Mouse (Mus musculus) embryonic facial prominence, embryonic 11.5 days (tissue): ENCODE measurements around the gene Pisd. TPM values are rescaled to one million over a fixed set of nuclear protein-coding genes. Genes with fewer than 3 reads are reported as not detected.
"Not testable (repeated sequence)": the region's sequence is repeated elsewhere in the genome, so short reads cannot be mapped to it uniquely, and the experiment has no call there.

Source experiments
- ATAC-seq: fragments of 200-750 bp; cut with Nextera tagmentation; replicated peaks from 2 replicates; pipeline ENCODE4 v1.8.0; 2017; ENCODE audit warnings: low read depth; ENCODE audit not compliant: insufficient number of reproducible peaks, low FRiP score, low TSS enrichment
- DNase-seq: peaks from one replicate; pipeline ENCODE4 v3.0.0-alpha.2; 2015; ENCODE audit warnings: low spot score
- H3K27ac ChIP-seq: fragments of 300-500 bp; sonication (generic); replicated peaks from 2 replicates; pipeline ENCODE4 v1.5.1; 2014; ENCODE audit warnings: mild to moderate bottlenecking, low read depth, low read length, control low read depth
- H3K27me3 ChIP-seq: fragments of 300-500 bp; sonication (generic); 2 replicates; pipeline ENCODE4 v1.6.1; 2014; ENCODE audit warnings: mild to moderate bottlenecking, low read length, moderate library complexity, mixed read lengths; ENCODE audit not compliant: control insufficient read depth, insufficient read depth
- H3K36me3 ChIP-seq: fragments of 300-500 bp; sonication (generic); replicated peaks from 2 replicates; pipeline ENCODE4 v1.6.1; 2014; ENCODE audit warnings: low read depth, mild to moderate bottlenecking, low read length, moderate library complexity, mixed read lengths; ENCODE audit not compliant: control insufficient read depth, insufficient read depth
- H3K4me1 ChIP-seq: fragments of 300-500 bp; sonication (generic); 2 replicates; pipeline ENCODE4 v1.6.1; 2014; ENCODE audit warnings: low read length, mixed read lengths; ENCODE audit not compliant: control insufficient read depth, insufficient read depth
- H3K4me2 ChIP-seq: fragments of 300-500 bp; sonication (generic); 2 replicates; pipeline ENCODE4 v1.6.1; 2014; ENCODE audit warnings: low read depth, mild to moderate bottlenecking, control low read depth, low read length, moderate library complexity
- H3K4me3 ChIP-seq: fragments of 300-500 bp; sonication (generic); 2 replicates; pipeline ENCODE4 v1.5.1; 2014; ENCODE audit warnings: low read depth, low read length, control low read depth
- H3K9ac ChIP-seq: fragments of 300-500 bp; sonication (generic); replicated peaks from 2 replicates; pipeline ENCODE4 v1.6.1; 2014; ENCODE audit warnings: mild to moderate bottlenecking, control low read depth, low read length
- H3K9me3 ChIP-seq: fragments of 300-500 bp; sonication (generic); replicated peaks from 2 replicates; pipeline ENCODE4 v1.6.1; 2016; ENCODE audit warnings: mild to moderate bottlenecking, low read length, inconsistent platforms, mixed read lengths; ENCODE audit not compliant: control insufficient read depth
- WGBS: fragments of 180-500 bp; shearing (Covaris S2); extraction: QIAGEN DNeasy Blood & Tissue Kit; methylation state at CpG from one replicate; pipeline ENCODE4 v1.1.7; 2014; 5-methylcytosine and 5-hydroxymethylcytosine counted together
- polyA plus RNA-seq: library from polyadenylated mRNA; unstranded; fragments of >200 nt; fragmentation: Nextera tagmentation; extraction: Ambion mirVana; gene quantifications from 2 replicates; pipeline ENCODE4 v1.2.1, GENCODE M21; 2014

Pisd gene
- polyA plus RNA-seq, 1 experiment from 2014 or later: 58.9 TPM

DNA sequence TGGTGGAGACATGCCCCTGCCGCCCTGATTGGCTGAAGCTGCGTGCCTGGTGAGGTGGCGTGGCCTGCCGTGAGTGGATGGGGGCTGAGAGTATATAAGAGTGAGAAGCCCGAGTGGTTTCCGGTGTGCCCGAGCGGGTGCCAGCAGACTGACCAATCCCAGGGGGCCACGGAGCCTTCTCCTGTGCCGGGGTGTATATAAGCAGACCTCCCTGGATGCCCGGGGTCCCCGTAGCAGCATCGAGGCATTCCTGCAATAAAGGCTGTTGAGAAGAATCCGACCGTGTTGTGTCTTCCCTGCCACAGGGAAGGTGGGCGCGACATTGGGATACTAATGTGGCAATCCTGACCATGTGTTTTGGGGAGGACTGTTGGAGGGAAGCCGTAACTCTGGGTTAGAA, 25.1 kb downstream of the Pisd start:
- H3K9ac ChIP-seq, H3K36me3 ChIP-seq, H3K4me3 ChIP-seq, H3K27me3 ChIP-seq, H3K27ac ChIP-seq, DNase-seq, H3K4me1 ChIP-seq, H3K9me3 ChIP-seq, H3K4me2 ChIP-seq, ATAC-seq: not testable (repeated sequence)
- WGBS: 89% methylated on average over 15 of the region's 18 CpGs

DNA sequence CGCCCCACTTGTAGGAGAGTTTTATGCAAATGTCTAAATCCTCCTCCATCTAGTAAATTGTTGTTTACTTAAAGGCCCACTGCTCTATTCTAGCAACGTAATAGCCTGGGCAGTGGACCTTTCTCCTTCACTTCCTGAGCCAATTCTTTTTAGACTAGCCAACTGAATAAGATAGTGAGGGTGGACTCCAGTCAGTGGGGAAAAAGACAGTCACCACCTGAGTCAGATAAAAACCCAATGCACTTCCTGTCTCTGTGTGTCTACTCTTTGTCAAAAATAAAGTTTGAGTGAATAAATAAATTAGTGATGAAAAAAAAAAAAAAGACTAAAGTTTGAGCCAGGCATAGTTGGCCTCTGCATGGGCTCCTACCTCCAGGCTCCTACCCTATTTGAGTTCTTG, 25.8 kb downstream of the Pisd start:
- 84% methylated on average over 2 of the region's 2 CpGs for WGBS
- ATAC-seq (no peak), DNase-seq (no peak)
- Histone ChIP-seq H3K27ac (no peak overlapping the region), H3K36me3 (no peaks in the 10 kb centered on the region), H3K4me2 (no peak overlapping the region), H3K27me3 (no peaks in the 10 kb centered on the region), H3K4me1 (no peaks in the 10 kb centered on the region), H3K9ac (no peak overlapping the region), H3K9me3 (no peaks in the 10 kb centered on the region), H3K4me3 (no peak overlapping the region)

DNA sequence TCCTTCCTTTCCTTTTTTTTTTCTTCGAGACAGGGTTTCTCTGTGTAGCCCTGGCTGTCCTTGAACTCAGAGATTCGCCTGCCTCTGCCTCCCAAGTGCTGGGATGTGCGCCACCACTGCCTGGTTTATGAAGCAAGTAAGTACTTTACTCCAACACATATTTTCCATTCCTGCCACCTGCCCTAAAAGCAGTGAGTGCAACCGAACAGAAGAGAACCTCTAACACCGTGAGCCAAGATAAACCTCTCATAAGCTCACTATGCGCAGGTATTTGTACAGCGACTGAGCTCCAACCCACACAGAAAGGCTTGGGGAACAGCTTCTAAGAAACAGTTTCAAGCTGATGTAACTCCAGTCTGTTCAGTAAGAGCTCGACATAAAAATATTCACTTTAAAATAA, 29.3 kb downstream of the Pisd start:
- H3K4me2 ChIP-seq: no peak overlapping the region
- H3K9me3 ChIP-seq: no peaks in the 10 kb centered on the region
- no peak overlapping the region for H3K4me3 ChIP-seq
- no peak overlapping the region for H3K9ac ChIP-seq
- no peaks in the 10 kb centered on the region for H3K4me1 ChIP-seq
- DNase-seq: no peak
- no peak for ATAC-seq
- H3K27me3 ChIP-seq: no peaks in the 10 kb centered on the region
- no peaks in the 10 kb centered on the region for H3K36me3 ChIP-seq
- WGBS: 94% methylated on average over 8 of the region's 8 CpGs
- H3K27ac ChIP-seq: no peak overlapping the region

DNA sequence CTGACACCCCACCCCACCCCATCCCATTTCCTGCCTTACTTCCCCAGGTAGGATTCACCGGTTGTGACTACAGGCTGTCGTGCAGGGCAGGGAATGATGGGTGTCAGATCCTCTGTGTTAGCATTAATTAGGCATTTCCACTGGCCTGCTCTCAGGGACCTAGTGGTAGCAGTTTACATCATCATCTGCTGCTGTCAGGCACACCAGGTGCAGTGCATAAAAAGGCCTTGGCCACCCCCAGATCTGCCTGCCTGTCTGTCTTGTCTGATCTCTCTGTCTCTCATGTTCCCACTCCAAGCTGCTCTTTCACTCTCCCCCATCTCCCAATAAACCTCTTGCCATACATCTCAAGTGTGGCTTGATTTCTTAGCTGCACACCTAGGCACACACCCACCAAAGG, 33.7 kb downstream of the Pisd start:
- H3K9ac ChIP-seq: no peak overlapping the region
- no peaks in the 10 kb centered on the region for H3K36me3 ChIP-seq
- 56% methylated on average over 2 of the region's 2 CpGs for WGBS
- no peak for DNase-seq
- H3K4me1 ChIP-seq: no peaks in the 10 kb centered on the region
- H3K4me3 ChIP-seq: no peak overlapping the region
- ATAC-seq: no peak
- H3K9me3 ChIP-seq: no peaks in the 10 kb centered on the region
- no peaks in the 10 kb centered on the region for H3K27me3 ChIP-seq
- no peak overlapping the region for H3K4me2 ChIP-seq
- no peak overlapping the region for H3K27ac ChIP-seq

DNA sequence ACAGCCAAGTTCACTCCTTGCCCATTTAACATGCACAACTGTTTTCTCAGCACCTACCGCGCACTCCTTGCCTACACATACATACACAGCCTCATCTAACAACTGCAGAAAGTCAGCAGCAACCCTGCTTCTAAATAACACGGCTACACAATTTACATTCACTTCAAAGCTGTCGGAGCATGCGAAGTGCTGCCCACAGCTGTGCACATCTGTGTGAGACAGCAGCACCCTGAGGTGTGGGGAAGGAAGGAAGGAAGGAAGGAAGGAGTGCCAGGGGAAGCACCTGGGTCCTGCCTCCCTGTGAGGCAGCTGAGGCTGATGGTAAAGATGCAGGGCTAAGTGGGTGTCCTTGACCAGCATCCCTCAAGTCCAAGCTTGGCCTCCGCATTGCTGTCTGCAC, 36.5 kb downstream of the Pisd start:
- DNase-seq (no peak), ATAC-seq (no peak)
- Histone ChIP-seq H3K9ac (no peak overlapping the region), H3K4me1 (no peaks in the 10 kb centered on the region), H3K4me2 (no peak overlapping the region), H3K27me3 (no peaks in the 10 kb centered on the region), H3K27ac (no peak overlapping the region), H3K36me3 (no peaks in the 10 kb centered on the region), H3K4me3 (no peak overlapping the region), H3K9me3 (no peaks in the 10 kb centered on the region)
- 94% methylated on average over 6 of the region's 6 CpGs for WGBS

DNA sequence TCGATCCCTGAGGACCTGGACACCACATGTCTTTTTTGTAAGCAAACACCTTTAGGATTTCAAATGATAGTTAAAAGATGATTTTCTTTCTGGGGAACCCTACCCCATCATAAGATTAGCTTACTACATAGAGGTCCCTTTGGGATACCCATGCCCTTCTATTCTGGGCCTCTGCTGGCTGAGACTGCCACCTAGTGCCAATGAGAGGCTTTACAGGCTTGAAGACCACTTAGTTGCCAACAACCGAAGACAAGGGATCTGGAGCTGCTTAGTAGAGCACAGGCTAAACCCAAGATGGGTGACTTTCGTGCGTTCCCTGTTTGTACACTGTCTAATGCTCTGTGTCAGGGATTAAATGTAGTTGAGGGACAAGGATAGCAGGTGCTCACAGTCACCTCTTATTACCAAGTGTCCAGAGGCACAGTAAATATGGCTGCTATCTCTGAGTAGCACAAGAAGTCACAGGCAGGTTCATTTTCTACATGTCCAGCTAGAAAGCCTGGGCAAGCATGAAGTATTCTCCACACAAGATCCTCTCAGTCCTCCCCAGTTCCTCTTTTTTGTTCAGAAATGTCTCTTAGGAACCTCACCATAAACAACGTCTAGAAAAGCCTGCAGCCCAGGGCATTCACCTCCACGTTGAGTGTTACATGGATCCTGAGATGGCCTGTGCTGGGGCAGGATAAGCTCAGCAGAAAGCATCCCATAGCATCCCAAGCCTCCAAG, 37.6 kb downstream of the Pisd start:
- no peaks in the 10 kb centered on the region for H3K27me3 ChIP-seq
- DNase-seq (peak; percentile 71), ATAC-seq (0 out of 2 replicates have a peak, but pooled peaks have one; percentile 27)
- H3K4me3 ChIP-seq: no peak overlapping the region
- H3K9ac ChIP-seq: no peak overlapping the region
- WGBS: 62% methylated on average over 6 of the region's 6 CpGs
- H3K4me1 ChIP-seq: no peaks in the 10 kb centered on the region
- H3K36me3 ChIP-seq: no peaks in the 10 kb centered on the region
- no peak overlapping the region for H3K4me2 ChIP-seq
- no peak overlapping the region for H3K27ac ChIP-seq
- no peaks in the 10 kb centered on the region for H3K9me3 ChIP-seq

DNA sequence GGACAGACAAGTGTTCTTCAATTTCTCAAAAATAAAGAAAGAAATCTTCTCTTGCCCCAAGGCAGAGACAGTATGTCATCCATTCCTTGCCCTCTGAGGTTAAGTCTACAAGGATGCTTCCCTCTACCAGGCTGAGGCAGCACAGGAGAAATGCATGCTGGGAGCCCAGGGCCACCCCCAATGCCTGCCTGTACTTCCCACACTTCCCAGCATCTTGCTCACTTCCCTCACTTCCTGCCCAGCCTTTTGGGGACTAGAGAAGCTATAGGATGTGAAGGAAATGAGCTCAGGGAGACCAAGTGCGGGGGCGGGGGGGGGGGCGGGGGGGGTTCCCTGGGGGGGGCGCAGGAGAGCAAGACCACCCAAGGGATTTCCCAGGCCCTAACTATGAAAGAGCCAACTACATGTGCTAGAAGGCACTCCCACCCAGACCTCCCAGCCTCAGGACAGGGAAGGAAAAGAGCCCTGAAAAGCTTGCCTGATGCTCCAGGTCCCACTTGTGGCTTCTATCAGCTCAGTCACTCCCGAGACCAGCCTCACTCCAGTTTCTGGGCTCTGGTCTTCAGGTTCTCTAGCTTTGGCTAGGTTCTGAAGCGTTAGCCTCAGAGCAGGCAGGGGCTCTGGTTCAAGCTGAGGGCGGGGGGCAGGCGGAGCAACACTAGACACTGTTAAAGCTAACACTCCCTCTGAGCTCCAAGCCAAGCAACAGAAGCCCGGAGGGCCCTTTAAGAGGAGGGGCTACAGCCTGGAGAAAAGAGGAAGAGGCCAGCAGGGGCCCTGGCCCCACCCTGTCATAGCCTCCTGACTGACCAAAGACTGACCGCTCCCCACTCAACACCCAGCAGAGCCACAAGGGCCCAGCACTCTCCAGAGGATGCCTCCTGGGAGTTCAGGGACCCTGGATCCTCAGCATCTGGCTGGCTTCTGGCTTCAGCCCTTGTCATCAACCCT, 39.5 kb downstream of the Pisd start:
- peak; percentile 66 for ATAC-seq
- no peaks in the 10 kb centered on the region; the same call in 1 of the 2 replicates for H3K4me1 ChIP-seq
- DNase-seq: peak; percentile 57
- H3K4me3 ChIP-seq: peak overlapping the region; percentile 21; the same call in 1 of the 2 replicates
- 0 out of 2 replicates have a peak overlapping the region, but pooled peaks have one; percentile 33 for H3K9ac ChIP-seq
- peak overlapping the region; percentile 24; the same call in 1 of the 2 replicates for H3K4me2 ChIP-seq
- no peak overlapping the region for H3K27ac ChIP-seq
- 7% methylated on average over 9 of the region's 10 CpGs for WGBS
- H3K36me3 ChIP-seq: no peaks in the 10 kb centered on the region
- no peaks in the 10 kb centered on the region for H3K27me3 ChIP-seq
- H3K9me3 ChIP-seq: no peaks in the 10 kb centered on the region

DNA sequence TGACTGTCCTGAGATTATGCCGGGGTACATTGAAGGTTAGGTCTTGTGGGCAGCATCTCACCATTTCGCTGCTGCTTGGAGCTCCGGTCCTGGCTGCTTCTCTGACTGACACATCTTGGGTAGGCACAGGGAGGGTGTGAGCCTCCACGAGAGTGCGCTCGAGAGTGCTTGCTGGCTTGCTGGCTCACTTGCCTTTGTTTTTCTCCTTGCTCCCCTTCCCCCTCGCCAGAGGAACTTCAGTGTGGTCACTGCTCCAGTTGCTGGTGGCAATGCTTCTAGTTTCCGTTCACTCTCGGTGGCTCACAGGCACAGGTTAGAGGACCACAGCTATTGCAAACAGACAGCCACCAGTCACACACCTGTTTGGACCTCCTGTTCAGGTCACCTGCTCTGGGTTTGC, 43.3 kb downstream of the Pisd start:
- H3K27me3 ChIP-seq: no peaks in the 10 kb centered on the region
- H3K4me2 ChIP-seq: no peak overlapping the region
- DNase-seq (peak; percentile 15), ATAC-seq (no peak)
- H3K9me3 ChIP-seq: no peaks in the 10 kb centered on the region
- H3K4me3 ChIP-seq: no peak overlapping the region
- no peaks in the 10 kb centered on the region for H3K36me3 ChIP-seq
- H3K27ac ChIP-seq: no peak overlapping the region
- H3K9ac ChIP-seq: no peak overlapping the region; the same call in 1 of the 2 replicates
- no peaks in the 10 kb centered on the region; the same call in 1 of the 2 replicates for H3K4me1 ChIP-seq
- WGBS: 53% methylated on average over 9 of the region's 9 CpGs
